Mouse (Mus musculus) liver, embryonic 14.5 days (tissue): ENCODE measurements around the gene Olfr110.

Source experiments
- CTCF ChIP-seq: IDR thresholded peaks from 2 replicates; pipeline ENCODE4 v1.5.1; 2016; ENCODE audit warnings: antibody characterized with exemption, low read depth, control low read depth
- EP300 ChIP-seq: IDR thresholded peaks from 2 replicates; pipeline ENCODE4 v1.6.1; 2016; ENCODE audit warnings: antibody characterized with exemption, low read depth

DNA sequence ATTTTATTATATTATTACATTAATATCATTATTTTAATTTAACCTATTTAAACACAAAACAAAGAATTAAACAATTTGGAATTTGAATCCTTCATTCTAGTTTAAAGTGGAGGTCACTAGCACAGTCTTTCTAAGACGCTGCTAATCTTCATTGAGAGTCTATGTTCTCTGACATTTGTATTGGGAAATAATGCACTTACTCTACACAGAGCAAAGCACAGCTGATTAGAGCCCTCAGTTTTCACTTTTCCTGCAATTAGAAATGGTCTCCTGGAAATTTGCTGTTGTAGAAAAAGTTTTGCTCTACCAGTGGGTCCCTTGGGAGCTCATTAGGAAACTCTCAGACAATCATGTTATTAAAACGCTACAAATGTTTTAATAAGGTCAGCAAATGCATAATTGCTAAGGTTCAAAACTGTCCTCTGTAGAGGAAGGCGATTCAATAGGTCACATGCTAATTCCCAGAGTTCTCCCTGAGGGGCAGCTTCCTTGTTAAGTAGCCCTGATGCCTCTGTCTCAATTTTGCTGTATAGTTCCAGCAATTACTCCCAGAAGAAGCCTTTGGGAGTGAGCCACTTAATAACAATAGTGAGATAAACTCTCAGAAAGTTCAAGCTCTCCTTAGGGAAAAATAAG lies 51.6 kb downstream of the Olfr110 start:
- no peak for TF ChIP-seq EP300
- TF ChIP-seq CTCF, result no peak
